Mouse (Mus musculus): ENCODE data around the gene Snx27.

GRCm38 (mm10) chr3:94595871-94596287 is 13.4 kb upstream of the Snx27 start:
- TF ChIP-seq CTCF (IDR thresholded peaks at IDR 0.05; ENCODE audit: insufficient read depth, low read depth, low read length) = no peak
- TF ChIP-seq POLR2A (IDR thresholded peaks at IDR 0.05; ENCODE audit: insufficient read depth, low read depth, low read length) = no peak

Measured in olfactory bulb, adult 2 months (tissue).